Mouse (Mus musculus) spleen, adult 2 months (tissue): ENCODE data around the gene Zeb2.

Source experiments
- CTCF ChIP-seq: fragments of 200-500 bp; IDR thresholded peaks from 2 replicates; pipeline ENCODE4 v1.5.1; 2011; ENCODE audit warnings: mild to moderate bottlenecking, inconsistent platforms; ENCODE audit not compliant: insufficient read depth, insufficient read length, insufficient replicate concordance; ENCODE audit errors: extremely low read depth
- POLR2A ChIP-seq: fragments of 200-500 bp; IDR thresholded peaks from 2 replicates; pipeline ENCODE4 v1.6.1; 2011; ENCODE audit warnings: low read depth, low read length, inconsistent platforms

GRCm38 (mm10) chr2:45077938-45078487, 39.2 kb downstream of the Zeb2 start:
- TF ChIP-seq POLR2A = no peak
- TF ChIP-seq CTCF = no peak
